Mouse (Mus musculus): ENCODE measurements around the gene Sh3tc1.

DNA sequence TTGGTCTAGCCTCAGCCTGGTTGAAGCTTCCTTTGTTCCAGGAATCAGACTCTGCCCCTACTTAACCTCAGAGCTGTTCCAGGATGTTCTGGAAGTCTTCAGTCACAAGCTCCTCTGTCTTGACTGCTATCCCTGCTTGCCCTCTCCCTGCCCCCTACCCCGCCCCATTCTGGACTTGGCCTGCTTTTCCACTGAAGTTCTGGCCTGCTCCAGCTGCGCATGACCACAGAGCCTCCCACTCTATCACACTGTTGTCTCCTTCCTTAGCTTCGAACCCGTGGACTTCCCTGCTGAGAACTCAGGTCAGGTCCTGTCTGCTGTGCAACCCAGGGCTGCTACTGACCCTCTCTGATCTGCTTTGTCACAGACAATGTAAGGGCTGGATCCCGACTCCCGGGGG lies 26.1 kb upstream of the Sh3tc1 start:
- TF ChIP-seq CTCF (IDR thresholded peaks at IDR 0.05; ENCODE audit: borderline replicate concordance, control insufficient read depth, extremely low read depth, insufficient read depth, low read length, poor library complexity) = no peak
- no peak for TF ChIP-seq POLR2A (IDR thresholded peaks at IDR 0.05; ENCODE audit: control insufficient read depth, extremely low read depth, insufficient read depth, low read length, poor library complexity)
